Mouse (Mus musculus): ENCODE measurements around the gene Alx3.

GRCm38 (mm10) chr3:107637606-107638172, 42.9 kb downstream of the Alx3 start:
- no peak for TF ChIP-seq CTCF (IDR thresholded peaks at IDR 0.05; ENCODE audit: low read depth)
- TF ChIP-seq EP300 (IDR thresholded peaks at IDR 0.05; ENCODE audit: low read depth) = no peak
